Mouse (Mus musculus): ENCODE results near the gene Scd2.
A peak's percentile ranks its signal among the peaks of the same experiment; 100 is the strongest.
"Not testable (repeated sequence)": the region's sequence is repeated elsewhere in the genome, so short reads cannot be mapped to it uniquely, and the experiment has no call there.

The Scd2 gene

GRCm38 (mm10) chr19:44273711-44274110, 19.8 kb upstream of the Scd2 start:
- DNase-seq (ENCODE audit: low spot score in 2 of 2): no peak

DNA sequence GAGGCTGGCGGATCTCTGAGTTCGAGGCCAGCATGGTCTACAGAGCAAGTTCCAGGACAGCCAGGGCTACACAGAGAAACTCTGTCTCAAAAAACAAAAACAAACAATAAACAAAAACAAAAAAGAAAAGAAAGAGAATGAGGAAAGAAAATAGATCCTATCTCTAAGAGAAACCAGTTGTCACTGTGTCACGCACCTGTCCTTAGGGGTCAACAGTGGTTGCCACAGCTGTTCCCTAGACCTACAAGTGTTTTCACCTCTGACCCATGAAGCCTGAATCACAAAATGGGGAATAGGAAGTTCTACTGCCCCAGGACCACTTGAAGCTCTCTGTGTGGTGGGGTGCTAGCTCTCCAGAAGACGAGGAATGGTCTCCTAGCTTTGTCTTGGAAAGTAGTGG, 19.0 kb upstream of the Scd2 start:
- DNase-seq (ENCODE audit: low spot score in 2 of 2): no peak

GRCm38 (mm10) chr19:44275418-44275817, 18.1 kb upstream of the Scd2 start:
- no peak for DNase-seq (ENCODE audit: low spot score in 2 of 2)

GRCm38 (mm10) chr19:44276861-44277260, 16.6 kb upstream of the Scd2 start:
- DNase-seq (ENCODE audit: low spot score in 2 of 2): no peak

- DNase-seq (ENCODE audit: low spot score in 2 of 2): no peak
These were observed 15.5 kb upstream of the Scd2 start for GRCm38 (mm10) chr19:44277931-44278330.

- no peak for DNase-seq (ENCODE audit: low spot score in 2 of 2)
These were observed 12.7 kb upstream of the Scd2 start for GRCm38 (mm10) chr19:44280755-44281154.

DNA sequence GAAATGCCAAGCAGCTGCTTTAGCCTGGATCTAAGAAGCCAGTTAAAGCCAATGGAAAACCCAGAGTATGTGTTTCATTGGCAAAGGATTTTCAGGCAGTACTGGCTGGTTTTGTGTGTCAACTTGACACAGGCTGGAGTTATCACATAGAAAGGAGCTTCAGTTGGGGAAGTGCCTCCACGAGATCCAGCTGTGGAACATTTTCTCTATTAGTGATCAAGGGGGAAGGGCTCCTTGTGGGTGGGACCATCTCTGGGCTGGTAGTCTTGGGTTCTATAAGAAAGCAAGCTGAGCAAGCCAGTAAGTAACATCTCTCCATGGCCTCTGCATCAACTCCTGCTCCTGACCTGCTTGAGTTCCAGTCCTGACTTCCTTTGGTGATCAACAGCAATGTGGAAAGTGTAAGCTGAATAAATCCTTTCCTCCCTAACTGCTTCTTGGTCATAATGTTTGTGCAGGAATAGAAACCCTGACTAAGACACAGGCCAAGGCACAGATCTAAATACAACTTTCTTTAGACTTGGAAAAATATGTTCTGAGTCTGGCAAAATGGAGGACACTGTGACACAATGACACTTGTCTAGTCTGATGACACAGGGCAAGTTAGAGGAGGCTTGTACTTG, 11.5 kb upstream of the Scd2 start:
- not testable (repeated sequence) for DNase-seq (ENCODE audit: low spot score in 2 of 2)

- no peak for DNase-seq (ENCODE audit: low spot score in 2 of 2)
These were observed 10.8 kb upstream of the Scd2 start for GRCm38 (mm10) chr19:44282534-44283156.

DNA sequence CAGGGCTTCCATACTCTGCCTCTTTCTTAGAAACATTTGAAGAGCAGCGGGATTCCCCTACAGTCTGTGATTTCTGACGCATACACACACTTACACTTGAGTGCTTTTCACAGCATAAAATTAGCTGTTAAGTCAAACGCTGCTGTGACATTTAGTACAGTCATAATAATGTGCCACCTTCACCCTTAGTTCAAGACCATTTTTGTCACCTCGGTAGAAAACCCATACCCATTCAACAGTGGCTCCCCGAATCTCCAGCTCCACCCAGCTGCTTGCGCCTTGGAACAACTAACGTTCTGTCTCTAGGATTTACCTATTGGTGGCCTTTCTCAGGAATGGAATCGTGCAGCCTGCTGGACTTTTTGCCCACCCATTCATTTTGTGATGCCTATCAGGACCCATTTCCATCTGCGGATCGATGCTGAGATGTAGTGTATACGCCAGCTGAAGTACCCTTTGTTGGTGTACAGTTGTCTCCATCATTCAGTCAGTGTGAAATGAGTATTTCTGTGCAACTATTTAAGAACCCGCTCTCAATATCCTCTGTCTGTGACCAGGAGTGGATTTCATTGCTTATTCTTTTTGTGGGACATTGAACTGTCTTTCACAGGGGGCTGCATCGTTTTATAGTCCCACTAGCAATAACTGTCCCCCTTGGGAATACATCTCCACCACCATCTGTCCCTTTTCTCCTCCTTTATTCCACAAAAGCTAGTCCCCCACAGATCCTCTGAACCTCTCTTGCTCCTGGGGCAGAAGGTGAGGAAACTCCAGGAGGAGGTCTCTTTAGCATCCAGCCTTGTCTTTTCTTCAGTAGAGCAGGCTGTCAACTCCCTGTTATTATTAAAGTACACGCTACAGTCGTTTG, 10.1 kb upstream of the Scd2 start:
- DNase-seq (ENCODE audit: low spot score in 2 of 2): no peak

DNA sequence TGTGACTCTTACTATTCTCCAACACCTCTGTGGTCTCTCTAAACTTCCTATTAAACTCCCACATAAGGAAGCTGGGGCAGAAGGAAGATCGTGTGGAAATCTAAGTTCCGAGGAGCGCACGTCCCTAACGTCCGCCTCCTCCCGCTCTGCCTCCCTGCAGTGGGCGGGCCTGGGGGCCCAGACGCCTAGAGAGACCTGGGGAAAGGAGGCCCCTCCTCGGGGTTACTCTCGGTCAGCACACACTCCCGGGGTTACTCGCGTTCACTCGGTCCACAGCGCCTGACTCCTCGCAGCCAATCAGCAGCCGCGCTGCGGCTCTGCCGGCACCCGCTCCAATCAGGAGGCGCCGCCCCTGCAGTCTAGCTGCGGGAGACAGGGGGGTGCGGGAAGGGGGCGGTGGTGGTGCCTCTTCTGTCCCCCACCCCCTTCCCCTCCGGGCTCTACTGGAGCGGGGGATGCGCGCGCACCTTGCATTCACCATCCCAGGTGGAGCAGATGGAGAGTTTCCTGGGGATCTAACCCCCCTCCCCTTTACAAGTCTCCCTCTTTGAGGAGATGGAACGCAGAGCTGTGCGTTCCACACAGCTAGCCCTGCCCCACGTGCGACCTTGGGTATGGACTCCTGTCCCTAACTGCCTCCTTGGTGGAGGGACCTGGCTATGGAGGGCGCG, 9.3 kb upstream of the Scd2 start:
- DNase-seq (ENCODE audit: low spot score in 2 of 2): peak; percentile 86 to 91

DNA sequence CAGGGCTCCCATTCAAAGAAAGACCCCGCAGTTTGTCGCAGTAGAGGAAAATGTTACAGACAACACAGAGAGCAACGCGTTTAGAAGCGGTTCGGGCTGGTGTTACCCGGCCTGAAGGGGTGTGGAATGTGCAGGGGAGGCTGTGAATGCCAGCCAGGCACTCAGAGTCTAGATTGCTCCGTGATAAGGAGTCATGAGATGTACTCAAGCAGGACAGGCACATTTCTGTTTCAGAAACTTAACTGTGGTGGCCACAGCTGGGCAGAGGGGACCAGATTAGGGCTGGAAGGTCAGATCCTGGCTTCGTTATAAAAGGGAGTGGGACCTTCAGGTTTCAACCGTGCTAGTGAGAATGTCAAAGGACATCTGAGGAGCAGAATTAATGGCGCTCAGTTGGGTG, 8.8 kb upstream of the Scd2 start:
- DNase-seq (ENCODE audit: low spot score in 2 of 2): no peak

DNA sequence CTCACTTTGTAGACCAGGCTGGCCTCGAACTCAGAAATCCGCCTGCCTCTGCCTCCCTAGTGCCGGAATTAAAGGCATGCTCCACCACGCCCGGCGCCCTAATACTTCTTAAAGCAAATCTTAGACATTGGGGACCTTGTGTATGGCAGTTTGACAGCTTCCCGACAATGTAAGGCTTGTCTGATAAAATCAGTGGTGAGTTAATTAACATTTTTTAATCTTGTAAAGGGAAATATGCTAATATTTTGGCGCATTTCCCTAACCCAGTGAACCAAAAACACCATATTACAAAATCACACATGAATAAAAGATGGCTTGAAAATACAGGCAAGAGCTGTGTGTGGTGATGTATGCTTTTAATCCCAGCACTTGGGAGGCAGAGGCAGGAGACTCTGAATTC, 7.9 kb upstream of the Scd2 start:
- DNase-seq (ENCODE audit: low spot score in 2 of 2): no peak

DNA sequence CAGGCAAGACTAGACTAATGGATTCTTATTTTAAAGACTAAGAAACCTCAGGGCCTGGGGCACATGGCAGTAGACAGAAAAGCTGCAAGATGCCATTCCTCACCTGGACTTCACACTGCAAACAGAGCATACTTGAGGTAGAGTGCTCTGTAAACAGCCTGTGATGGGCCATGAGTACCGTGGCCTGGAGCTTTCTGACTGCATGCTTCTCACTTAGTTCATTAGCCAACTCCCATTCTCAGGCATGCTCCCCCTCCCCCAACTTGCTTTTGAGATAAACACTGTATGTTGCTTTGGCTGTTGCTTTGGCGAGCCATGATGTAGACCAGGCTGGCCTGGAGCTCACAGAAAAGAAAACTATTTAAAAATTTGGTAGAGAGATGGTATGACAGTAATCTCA, 7.4 kb upstream of the Scd2 start:
- no peak for DNase-seq (ENCODE audit: low spot score in 2 of 2)

GRCm38 (mm10) chr19:44287415-44288110, 5.9 kb upstream of the Scd2 start:
- DNase-seq (ENCODE audit: low spot score in 2 of 2): no peak

GRCm38 (mm10) chr19:44292083-44292482, 1.4 kb upstream of the Scd2 start:
- DNase-seq (ENCODE audit: low spot score in 2 of 2): no peak

DNA sequence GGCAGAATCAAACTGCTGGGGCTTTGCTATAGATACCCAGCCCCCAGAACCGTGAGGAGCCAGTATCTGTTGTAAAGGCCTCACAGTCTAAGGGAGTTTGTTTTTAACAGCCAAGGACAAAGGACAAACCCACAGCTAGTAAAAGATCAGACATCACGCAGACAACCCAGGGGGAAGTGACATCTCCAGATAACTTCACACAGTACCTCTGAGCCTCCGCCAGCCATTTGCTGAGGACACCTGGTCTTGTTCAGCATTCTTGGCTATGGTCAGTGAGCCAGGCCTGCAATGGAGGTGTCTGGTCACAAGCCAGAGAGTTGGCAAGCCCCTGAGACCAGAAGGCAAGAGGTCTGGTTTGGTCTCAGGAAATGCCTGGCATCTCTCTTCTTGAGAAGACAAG, 991 bp upstream of the Scd2 start:
- DNase-seq (ENCODE audit: low spot score in 2 of 2): no peak

DNA sequence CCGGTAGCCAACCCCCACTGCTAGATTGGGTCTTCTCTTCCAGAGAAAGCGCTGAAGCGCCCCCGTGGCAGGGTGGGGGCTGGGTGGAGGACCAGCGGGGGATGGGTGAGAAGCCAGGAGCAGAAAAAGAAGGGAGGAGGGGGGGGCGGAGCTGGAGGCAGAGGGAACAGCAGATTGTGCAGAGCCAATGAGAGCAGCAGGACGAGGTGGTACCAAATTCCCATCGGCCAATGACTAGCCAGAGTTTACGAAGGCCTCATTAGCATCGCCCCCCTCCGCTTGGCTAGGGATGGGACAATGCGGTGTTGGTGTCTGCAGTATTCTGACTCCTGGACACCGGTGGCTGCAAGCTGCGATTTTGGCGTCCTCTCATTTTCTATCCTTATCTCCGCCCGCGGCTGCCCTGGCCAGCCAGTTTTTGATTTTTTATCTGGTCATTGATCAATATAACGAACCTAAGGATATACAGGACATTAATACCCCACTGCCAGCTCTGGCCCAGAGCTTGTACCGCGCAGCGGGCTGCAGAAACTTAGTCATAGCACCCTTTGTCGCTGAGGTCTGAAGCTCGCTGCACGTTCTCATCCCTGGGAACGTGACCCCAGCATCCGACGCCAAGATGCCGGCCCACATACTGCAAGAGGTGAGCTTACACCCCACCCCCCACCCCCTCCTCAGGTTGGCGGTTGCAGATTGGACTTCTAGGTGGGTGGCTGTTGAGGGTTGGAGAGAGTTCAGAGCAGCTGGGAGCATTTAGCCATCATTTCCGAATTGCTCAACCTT, 486 bp downstream of the Scd2 start:
- peak; percentile 94 to 97 for DNase-seq (ENCODE audit: low spot score in 2 of 2)

DNA sequence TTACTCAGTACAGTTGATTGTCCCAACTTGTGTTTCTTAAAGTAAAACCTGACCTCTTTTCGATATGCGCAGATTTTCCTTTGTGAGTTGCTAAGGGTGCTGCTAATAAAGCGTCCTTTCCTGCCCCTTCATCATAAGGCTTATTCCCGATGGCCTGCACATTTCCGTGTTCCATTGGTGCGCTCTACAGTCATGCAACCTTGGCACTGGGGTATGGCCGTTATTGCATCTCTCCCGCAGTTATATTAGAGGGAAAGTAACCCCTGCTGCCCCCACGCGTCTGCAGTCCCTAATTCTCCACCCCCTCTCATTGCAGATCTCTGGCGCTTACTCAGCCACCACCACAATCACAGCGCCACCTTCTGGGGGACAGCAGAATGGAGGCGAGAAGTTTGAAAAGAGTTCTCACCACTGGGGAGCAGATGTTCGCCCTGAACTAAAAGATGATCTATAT, 1.1 kb downstream of the Scd2 start:
- DNase-seq (ENCODE audit: low spot score in 2 of 2): peak in 1 of 2 experiments; percentile 90

DNA sequence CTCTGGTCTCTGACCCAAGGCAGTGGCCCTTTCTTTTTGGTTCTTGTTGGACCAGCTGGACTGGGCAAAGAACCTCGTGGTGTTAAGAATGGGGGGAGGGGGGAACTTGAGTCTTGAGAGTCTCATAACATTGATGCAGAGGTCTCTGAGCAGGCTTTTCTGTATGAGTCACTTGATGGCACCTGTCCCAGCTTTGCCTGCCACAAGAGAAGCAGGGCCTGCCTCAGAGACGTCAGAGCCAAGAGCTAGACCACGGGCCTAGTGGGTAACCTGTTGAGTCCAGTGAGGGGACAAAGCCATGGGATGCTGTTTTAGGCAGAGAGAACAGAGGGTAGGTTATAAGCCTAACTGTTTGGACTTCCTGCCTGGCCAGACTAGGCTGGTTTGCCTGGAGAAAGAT, 1.8 kb downstream of the Scd2 start:
- DNase-seq (ENCODE audit: low spot score in 2 of 2): peak in 1 of 2 experiments; percentile 51

GRCm38 (mm10) chr19:44295741-44296140, 2.3 kb downstream of the Scd2 start:
- peak in 1 of 2 experiments; percentile 88 for DNase-seq (ENCODE audit: low spot score in 2 of 2)

DNA sequence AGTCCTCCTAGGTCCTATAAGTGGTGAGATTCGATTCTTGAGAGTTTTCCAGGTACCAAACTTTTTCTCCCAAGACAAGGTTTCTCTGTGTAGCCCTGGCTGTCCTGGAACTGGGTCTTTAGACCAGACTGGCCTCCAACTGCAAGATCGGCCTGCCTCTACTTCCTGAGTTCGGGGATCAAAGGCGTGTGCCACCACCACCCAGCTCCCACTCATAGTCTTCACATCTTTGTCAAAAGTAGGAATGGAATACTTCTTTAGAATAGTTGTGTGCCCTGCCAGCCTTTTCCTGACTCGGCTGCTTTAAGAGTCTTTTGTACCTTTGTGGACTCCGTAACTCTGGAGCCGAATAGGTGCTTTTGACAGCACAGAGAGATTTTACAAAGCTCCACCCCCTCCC, 2.7 kb downstream of the Scd2 start:
- no peak for DNase-seq (ENCODE audit: low spot score in 2 of 2)

Data from left cerebral cortex, adult 9 months (tissue).